Mouse (Mus musculus) NIH3T3 (cell line): Measurements from ENCODE around the gene Tns1.

Source experiments
- DNase-seq: peaks from one replicate; pipeline ENCODE4 v3.0.0-alpha.2; 2012; ENCODE audit warnings: low read depth

Tns1 gene

GRCm38 (mm10) chr1:73956320-73956719, 167.9 kb downstream of the Tns1 start:
- no peak for DNase-seq

- peak; percentile 84 for DNase-seq
Measured at GRCm38 (mm10) chr1:73955259-73955842, 168.9 kb downstream of the Tns1 start.

- peak; percentile 29 for DNase-seq
Measured at GRCm38 (mm10) chr1:73954614-73955013, 169.6 kb downstream of the Tns1 start.

- DNase-seq, result no peak
Measured at GRCm38 (mm10) chr1:73954015-73954408, 170.2 kb downstream of the Tns1 start.

- no peak for DNase-seq
Measured at GRCm38 (mm10) chr1:73953317-73954014, 170.8 kb downstream of the Tns1 start.

GRCm38 (mm10) chr1:73952598-73952997, 171.7 kb downstream of the Tns1 start:
- DNase-seq, result no peak

- DNase-seq, result peak; percentile 35
Measured at GRCm38 (mm10) chr1:73951178-73951577, 173.1 kb downstream of the Tns1 start.

GRCm38 (mm10) chr1:73948757-73949156, 175.5 kb downstream of the Tns1 start:
- no peak for DNase-seq

GRCm38 (mm10) chr1:73947525-73948304, 176.5 kb downstream of the Tns1 start:
- DNase-seq, result peak; percentile 68

GRCm38 (mm10) chr1:73946701-73947100, 177.5 kb downstream of the Tns1 start:
- DNase-seq, result no peak

- DNase-seq, result no peak
Measured at GRCm38 (mm10) chr1:73944393-73944792, 179.9 kb downstream of the Tns1 start.

GRCm38 (mm10) chr1:73943667-73944289, 180.5 kb downstream of the Tns1 start:
- peak; percentile 25 for DNase-seq

GRCm38 (mm10) chr1:73943255-73943654, 181.0 kb downstream of the Tns1 start:
- no peak for DNase-seq

- peak; percentile 61 for DNase-seq
Measured at GRCm38 (mm10) chr1:73942243-73942642, 182.0 kb downstream of the Tns1 start.

GRCm38 (mm10) chr1:73941697-73942096, 182.6 kb downstream of the Tns1 start:
- no peak for DNase-seq

- no peak for DNase-seq
Measured at GRCm38 (mm10) chr1:73940491-73941204, 183.6 kb downstream of the Tns1 start.

- DNase-seq, result no peak
Measured at GRCm38 (mm10) chr1:73938597-73938996, 185.7 kb downstream of the Tns1 start.

GRCm38 (mm10) chr1:73937805-73938204, 186.4 kb downstream of the Tns1 start:
- DNase-seq, result no peak

GRCm38 (mm10) chr1:73936537-73936936, 187.7 kb downstream of the Tns1 start:
- DNase-seq, result no peak

- no peak for DNase-seq
Measured at GRCm38 (mm10) chr1:73935442-73936080, 188.7 kb downstream of the Tns1 start.

GRCm38 (mm10) chr1:73933146-73933490, 191.1 kb downstream of the Tns1 start:
- DNase-seq, result no peak
